Mouse (Mus musculus) E14TG2a.4 (cell line): ENCODE measurements around the gene Eng.

Experiments used
- CTCF ChIP-seq: conservative IDR thresholded peaks from 2 replicates; pipeline ENCODE4 v1.5.1; 2014; ENCODE audit warnings: low read length
- NANOG ChIP-seq: IDR thresholded peaks from 2 replicates; pipeline ENCODE4 v1.6.1; 2014; ENCODE audit warnings: borderline replicate concordance, low read length, mixed read lengths

GRCm38 (mm10) chr2:32608141-32608777 lies 38.1 kb upstream of the Eng start:
- no peak for TF ChIP-seq CTCF
- no peak for TF ChIP-seq NANOG
